ENCODE assay signal across 18 mouse cellular contexts in genomic region chr15:68535297-68536054, GRCm38 (mm10).
DNase-seq lines count a peak whose midpoint lies in the region; ATAC-seq lines count a peak whose summit lies in the region.
"Had no signal": no experiment of that assay in that cellular context is flagged by ENCODE, and none has a peak within 500 bp of the region (broad histone marks: within the 10 kb centered on the region; RNA-seq: fewer than 3 reads in every experiment).

No protein-coding gene starts in this region.

- peaks cover 13% of the 10 kb centered on the region for H3K4me1 ChIP-seq in heart, embryonic 10.5 days
- peaks cover 20% of the 10 kb centered on the region for H3K4me1 ChIP-seq in heart, embryonic 12.5 days (replicated peaks)
- H3K4me1 ChIP-seq: embryonic facial prominence, embryonic 13.5 days; limb, embryonic 15.5 days; liver, embryonic 15.5 days; midbrain, embryonic 15.5 days had no signal

- no peak overlapping the region for H3K4me3 ChIP-seq in heart, embryonic 10.5 days
- no peak overlapping the region for H3K4me3 ChIP-seq in heart, embryonic 12.5 days
- H3K4me3 ChIP-seq: embryonic facial prominence, embryonic 13.5 days; limb, embryonic 15.5 days; liver, embryonic 15.5 days; midbrain, embryonic 15.5 days; neural tube, embryonic 15.5 days had no signal

- H3K27me3 ChIP-seq in heart, embryonic 10.5 days (ENCODE audit: insufficient read depth, poor library complexity, severe bottlenecking) = no peaks in the 10 kb centered on the region
- H3K27me3 ChIP-seq in heart, embryonic 12.5 days (replicated peaks) = no peaks in the 10 kb centered on the region
- H3K27me3 ChIP-seq: embryonic facial prominence, embryonic 13.5 days; limb, embryonic 15.5 days; liver, embryonic 15.5 days; midbrain, embryonic 15.5 days; neural tube, embryonic 15.5 days had no signal

- WGBS in heart, embryonic 10.5 days = 74% methylated on average over 10 of the region's 10 CpGs
- WGBS in heart, embryonic 12.5 days = 72% methylated on average over 10 of the region's 10 CpGs

- ATAC-seq in heart, embryonic 12.5 days (ENCODE audit: insufficient number of reproducible peaks, low FRiP score) = no peak
- no peak for ATAC-seq in megakaryocyte, adult 5-6 weeks (ENCODE audit: poor library complexity, severe bottlenecking)
- ATAC-seq: lung, postnatal 0 days; midbrain, embryonic 15.5 days had no signal

- H3K9me3 ChIP-seq in heart, embryonic 10.5 days = no peaks in the 10 kb centered on the region
- H3K9me3 ChIP-seq in heart, embryonic 12.5 days (replicated peaks) = no peaks in the 10 kb centered on the region
- H3K9me3 ChIP-seq: embryonic facial prominence, embryonic 13.5 days; limb, embryonic 15.5 days; liver, embryonic 15.5 days; midbrain, embryonic 15.5 days; neural tube, embryonic 15.5 days had no signal

- 0 out of 2 replicates have a peak overlapping the region, but pooled peaks have one; percentile 1 for H3K27ac ChIP-seq in heart, embryonic 10.5 days
- H3K27ac ChIP-seq in heart, embryonic 12.5 days (ENCODE audit: poor library complexity, severe bottlenecking) = no peak overlapping the region
- H3K27ac ChIP-seq: embryonic facial prominence, embryonic 13.5 days; kidney, postnatal 0 days; limb, embryonic 15.5 days; liver, embryonic 15.5 days; midbrain, embryonic 15.5 days; neural tube, embryonic 15.5 days had no signal

- H3K36me3 ChIP-seq in heart, embryonic 10.5 days = no peaks in the 10 kb centered on the region
- no peaks in the 10 kb centered on the region for H3K36me3 ChIP-seq in heart, embryonic 12.5 days
- H3K36me3 ChIP-seq: embryonic facial prominence, embryonic 13.5 days; limb, embryonic 15.5 days; liver, embryonic 15.5 days; midbrain, embryonic 15.5 days; neural tube, embryonic 15.5 days had no signal

- DNase-seq in heart, embryonic 10.5 days (ENCODE audit: low spot score) = peak; percentile 54
- DNase-seq in right cerebral cortex, adult 2 months (ENCODE audit: low spot score in 2 of 2) = peak; percentile 33 to 50
- DNase-seq in right cerebral cortex, postnatal 4 days = no peak
- DNase-seq in left cerebral cortex, adult 8-10 months (ENCODE audit: low spot score in 2 of 2) = peak; percentile 11 to 64
- DNase-seq in retina, embryonic 14.5 days (ENCODE audit: low spot score) = no peak
- DNase-seq: adrenal gland, adult 8-10 months; cerebellum, adult 9-11 months; kidney, adult 18-20 months; thymus, postnatal 36 days had no signal

- no peak overlapping the region; the same call in 1 of the 2 replicates for H3K9ac ChIP-seq in heart, embryonic 12.5 days
- H3K9ac ChIP-seq: embryonic facial prominence, embryonic 13.5 days; limb, embryonic 15.5 days; liver, embryonic 15.5 days; midbrain, embryonic 15.5 days; neural tube, embryonic 15.5 days had no signal

- H3K4me2 ChIP-seq in heart, embryonic 12.5 days = no peak overlapping the region
- H3K4me2 ChIP-seq: embryonic facial prominence, embryonic 13.5 days; limb, embryonic 15.5 days; liver, embryonic 15.5 days; midbrain, embryonic 15.5 days; neural tube, embryonic 15.5 days had no signal

Comparison
In these comparisons a context has a peak if more than half of its experiments do, and no peak if none do; other contexts are left out.
1. DNase-seq: peak in heart, embryonic 10.5 days (single experiment), right cerebral cortex, adult 2 months (2 of 2) and left cerebral cortex, adult 8-10 months (2 of 2); none in right cerebral cortex, postnatal 4 days (single experiment) and retina, embryonic 14.5 days (single experiment).